Mouse (Mus musculus) midbrain, embryonic 10.5 days (tissue): ENCODE measurements around the gene Unkl. TPM values are rescaled to one million over a fixed set of nuclear protein-coding genes. Genes with fewer than 3 reads are reported as not detected.

Source experiments
- DNase-seq: peaks from one replicate; pipeline ENCODE4 v3.0.0-alpha.2; 2017; ENCODE audit warnings: low spot score
- H3K27ac ChIP-seq: fragments of 300-500 bp; sonication (generic); replicated peaks from 2 replicates; pipeline ENCODE4 v1.5.1; 2016; ENCODE audit warnings: mild to moderate bottlenecking
- H3K27me3 ChIP-seq: fragments of 300-500 bp; sonication (generic); 2 replicates; pipeline ENCODE4 v1.6.1; 2016; ENCODE audit warnings: low read depth, mild to moderate bottlenecking; ENCODE audit not compliant: poor library complexity, severe bottlenecking
- H3K36me3 ChIP-seq: fragments of 300-500 bp; sonication (generic); 2 replicates; pipeline ENCODE4 v1.6.1; 2016; ENCODE audit warnings: mild to moderate bottlenecking, moderate library complexity
- H3K4me1 ChIP-seq: fragments of 300-500 bp; sonication (generic); 2 replicates; pipeline ENCODE4 v1.6.1; 2016
- H3K4me3 ChIP-seq: fragments of 300-500 bp; sonication (generic); 2 replicates; pipeline ENCODE4 v1.5.1; 2016; ENCODE audit warnings: mild to moderate bottlenecking, moderate library complexity
- H3K9me3 ChIP-seq: fragments of 300-500 bp; sonication (generic); replicated peaks from 2 replicates; pipeline ENCODE4 v1.6.1; 2016; ENCODE audit warnings: mild to moderate bottlenecking
- WGBS: fragments of 180-500 bp; shearing (Covaris S2); methylation state at CpG from one replicate; pipeline ENCODE4 v1.1.7; 2016; 5-methylcytosine and 5-hydroxymethylcytosine counted together
- microRNA-seq: library from miRNA; unstranded; fragments of <30 nt; microRNA quantifications from one replicate; pipeline ENCODE4, GENCODE M21; 2017
- polyA plus RNA-seq: library from polyadenylated mRNA; unstranded; fragments of >200 nt; fragmentation: Nextera tagmentation; extraction: Ambion mirVana; gene quantifications from 2 replicates; pipeline ENCODE4 v1.2.1, GENCODE M21; 2016

Gene Unkl
- polyA plus RNA-seq, 1 experiment from 2014 or later: 8.4 TPM

DNA sequence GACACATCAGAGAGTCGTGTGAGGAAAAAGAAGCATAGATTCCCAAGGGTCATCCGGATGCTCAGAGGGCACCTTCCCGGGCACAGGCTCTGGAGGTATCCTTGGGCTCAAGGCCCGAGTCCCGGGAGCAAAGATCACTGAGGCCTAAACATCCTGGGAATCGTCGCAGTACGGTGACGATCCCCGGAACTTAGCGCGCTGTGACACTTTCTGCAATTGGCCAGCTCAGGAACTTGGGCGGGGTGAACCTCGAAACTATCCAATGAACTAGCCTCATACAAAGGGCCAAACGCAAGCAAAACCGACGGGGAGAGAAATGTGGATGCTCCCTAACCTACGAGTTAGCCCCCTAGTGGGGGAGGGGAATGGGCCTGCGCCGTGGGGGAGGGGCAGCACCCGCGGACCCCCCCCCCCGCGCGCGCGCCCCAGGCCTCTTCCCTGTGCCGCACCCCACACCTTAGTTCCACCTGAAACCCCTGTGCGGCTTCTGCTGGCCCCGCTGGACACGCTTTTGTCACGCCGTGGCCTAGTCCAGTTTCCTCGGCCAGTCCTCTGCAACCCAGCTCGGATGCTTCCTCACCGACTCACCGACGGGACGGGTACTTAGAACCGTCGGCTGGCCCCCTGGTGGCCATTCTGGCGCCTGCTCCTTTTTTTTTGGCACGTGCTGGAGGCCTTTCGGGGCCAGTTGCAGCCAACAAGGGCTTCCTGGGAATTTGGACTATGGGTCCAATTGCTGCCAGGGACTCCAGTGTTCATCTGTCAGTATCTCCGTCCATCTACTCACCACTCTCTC is 85.7 kb downstream of the Unkl start:
- Histone ChIP-seq H3K9me3 (no peaks in the 10 kb centered on the region), H3K4me3 (peak overlapping the region; percentile 99), H3K4me1 (peaks cover 41% of the 10 kb centered on the region), H3K27me3 (no peaks in the 10 kb centered on the region), H3K36me3 (peaks cover 31% of the 10 kb centered on the region), H3K27ac (peak overlapping the region; percentile 99)
- peak; percentile 95 for DNase-seq
- whole genome bisulfite sequencing: under 1% methylated on average over 44 of the region's 45 CpGs

DNA sequence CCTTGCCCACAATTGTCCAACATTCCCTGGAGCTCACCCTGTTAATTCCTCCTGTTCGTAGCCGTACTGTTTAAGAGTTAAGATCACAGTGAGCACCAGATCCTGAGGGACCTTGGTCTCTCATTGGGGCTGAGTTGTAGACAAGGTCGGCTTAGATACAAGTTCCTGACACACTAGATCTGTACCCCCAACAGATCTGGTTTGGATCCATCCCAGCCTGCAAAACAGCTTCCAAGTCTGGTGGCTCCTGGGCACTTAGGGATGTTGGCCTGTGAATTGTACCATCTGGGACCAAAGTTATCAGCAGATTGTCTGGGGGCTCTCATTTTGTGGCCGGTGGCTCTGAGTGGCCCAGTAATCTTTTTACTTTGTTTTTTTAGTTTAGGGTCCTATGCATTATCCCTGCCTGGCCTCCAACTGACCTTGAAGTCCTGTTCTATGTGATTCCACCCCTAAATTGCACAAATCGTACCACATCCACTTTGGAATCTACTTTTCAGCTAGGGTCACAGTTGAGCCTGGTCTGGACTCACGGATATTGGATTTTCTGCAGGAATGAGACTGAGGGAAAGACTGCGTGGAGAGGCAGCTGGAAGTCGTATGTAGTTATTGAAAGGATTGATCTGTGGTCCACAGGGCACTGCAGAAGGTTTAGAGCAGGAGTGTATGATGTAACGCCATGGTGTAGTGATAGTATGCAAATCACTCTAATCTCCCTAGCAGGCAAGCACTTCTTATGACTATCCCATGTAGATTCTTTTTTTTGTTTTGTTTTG is 86.6 kb downstream of the Unkl start, which contains the start of gene Ube2i:
Ube2i (minus strand) TSS at position 52 of the 776 bp plus-strand sequence.
- 85% methylated on average over 9 of the region's 9 CpGs for WGBS
- DNase-seq: no peak
- Histone ChIP-seq H3K27me3 (no peaks in the 10 kb centered on the region), H3K4me1 (peaks cover 32% of the 10 kb centered on the region), H3K27ac (peak within 1 kb of the TSS; percentile 99), H3K4me3 (peak within 1 kb of the TSS; percentile 99), H3K36me3 (peaks cover 23% of the 10 kb centered on the region), H3K9me3 (no peaks in the 10 kb centered on the region)

DNA sequence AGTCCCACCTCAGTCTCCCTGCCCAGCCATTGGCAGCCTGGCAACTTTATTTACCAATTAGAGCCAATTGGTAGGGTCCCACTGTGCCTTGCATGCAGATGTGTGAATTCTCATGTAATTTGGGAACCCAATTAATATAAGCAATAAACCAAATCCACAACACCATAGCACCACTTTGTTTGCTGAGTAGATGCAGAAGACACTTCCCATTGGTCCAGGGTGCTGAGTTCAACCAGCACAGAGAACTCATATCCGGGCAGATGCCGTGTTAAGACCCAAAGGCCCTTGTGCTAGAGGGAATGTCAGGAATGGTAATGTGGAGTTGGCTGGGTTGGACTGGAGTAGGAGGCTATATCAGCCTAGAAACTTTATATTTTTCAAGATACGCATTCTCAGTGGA is 87.6 kb downstream of the Unkl start:
- H3K4me1 ChIP-seq: peaks cover 23% of the 10 kb centered on the region
- no peak overlapping the region for H3K27ac ChIP-seq
- H3K27me3 ChIP-seq: no peaks in the 10 kb centered on the region
- DNase-seq: no peak
- no peaks in the 10 kb centered on the region for H3K9me3 ChIP-seq
- H3K36me3 ChIP-seq: peaks cover 12% of the 10 kb centered on the region
- WGBS: 94% methylated on average over 3 of the region's 3 CpGs
- no peak overlapping the region for H3K4me3 ChIP-seq

DNA sequence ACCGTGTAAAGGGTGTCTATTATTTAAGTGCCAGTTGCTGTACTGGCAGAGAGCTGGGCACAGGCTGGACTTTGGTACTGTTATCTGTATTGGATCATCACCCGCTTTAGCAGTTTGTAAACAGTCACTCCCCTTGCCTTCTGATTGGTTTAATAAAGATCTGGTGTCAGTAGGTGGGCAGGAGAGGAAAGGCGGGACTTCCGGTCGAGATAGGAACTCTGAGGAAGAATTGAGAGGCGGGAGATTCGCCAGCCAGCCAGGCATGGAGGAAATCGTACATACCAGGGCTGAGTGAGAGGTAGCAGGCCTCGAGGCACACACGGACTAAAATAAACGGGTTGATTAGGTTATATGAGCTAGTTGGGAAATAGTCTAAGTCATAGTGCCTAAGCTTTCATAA is 93.9 kb downstream of the Unkl start:
- H3K9me3 ChIP-seq: no peaks in the 10 kb centered on the region
- no peaks in the 10 kb centered on the region for H3K4me1 ChIP-seq
- DNase-seq: no peak
- no peaks in the 10 kb centered on the region for H3K27me3 ChIP-seq
- no peak overlapping the region for H3K4me3 ChIP-seq
- H3K27ac ChIP-seq: no peak overlapping the region
- H3K36me3 ChIP-seq: no peaks in the 10 kb centered on the region
- WGBS: 45% methylated on average over 11 of the region's 11 CpGs

Small RNA genes within 50 kb of the gene (microRNA-seq; reads per million reads assigned to microRNA genes)
- 2.4 reads per million for gene Mir3547

Other genes with a start within 250 kb of the Unkl start
- gene Jpt2, start 227.7 kb upstream of the Unkl start, polyA plus RNA-seq: 442 and 466 TPM in 2 replicates
- 6.8 and 8.5 TPM in 2 replicates for gene Cramp1l, start 172.6 kb upstream of the Unkl start, polyA plus RNA-seq
- 27.0 and 34.9 TPM in 2 replicates for gene Ift140, start 172.3 kb upstream of the Unkl start, polyA plus RNA-seq
- gene Tmem204, start 104.8 kb upstream of the Unkl start, polyA plus RNA-seq: 10.7 and 12.7 TPM in 2 replicates
- gene Telo2, start 72.4 kb upstream of the Unkl start, polyA plus RNA-seq: 51.2 and 51.5 TPM in 2 replicates
- not detected in 2 replicates for gene Ptx4, start 67.6 kb upstream of the Unkl start, polyA plus RNA-seq
- gene Clcn7, start 55.0 kb upstream of the Unkl start, polyA plus RNA-seq: 23.1 and 26.4 TPM in 2 replicates
- not detected in 2 replicates for gene Ccdc154, start 25.9 kb upstream of the Unkl start, polyA plus RNA-seq
- gene Gm38655, start 12.9 kb upstream of the Unkl start, polyA plus RNA-seq: not detected in 2 replicates
- gene BC003965, start 3.8 kb upstream of the Unkl start, polyA plus RNA-seq: 37.3 and 37.7 TPM in 2 replicates
- 67.0 and 75.3 TPM in 2 replicates for gene Gnptg, start 51.7 kb downstream of the Unkl start, polyA plus RNA-seq
- 74.6 and 80.4 TPM in 2 replicates for gene Tsr3, start 51.8 kb downstream of the Unkl start, polyA plus RNA-seq
- gene Baiap3, start 68.0 kb downstream of the Unkl start, polyA plus RNA-seq: 2.3 and 2.4 TPM in 2 replicates
- 879 and 915 TPM in 2 replicates for gene Ube2i, start 86.2 kb downstream of the Unkl start, polyA plus RNA-seq
- gene Prss34, start 110.0 kb downstream of the Unkl start, polyA plus RNA-seq: not detected in 2 replicates
- not detected in 2 replicates for gene Prss28, start 120.2 kb downstream of the Unkl start, polyA plus RNA-seq
- gene Prss29, start 130.3 kb downstream of the Unkl start, polyA plus RNA-seq: not detected in 2 replicates
- not detected in 2 replicates for gene Tpsab1, start 157.2 kb downstream of the Unkl start, polyA plus RNA-seq
- not detected in 2 replicates for gene Tpsb2, start 177.9 kb downstream of the Unkl start, polyA plus RNA-seq
- not detected in 2 replicates for gene Tpsg1, start 180.9 kb downstream of the Unkl start, polyA plus RNA-seq
- 2.1 and 3.6 TPM in 2 replicates for gene Cacna1h, start 245.4 kb downstream of the Unkl start, polyA plus RNA-seq